Mouse (Mus musculus) heart, embryonic 16.5 days (tissue): ENCODE data around the gene Ppm1h. TPM values are rescaled to one million over a fixed set of nuclear protein-coding genes. Genes with fewer than 3 reads are reported as not detected.

Source experiments
- ATAC-seq: fragments of 200-750 bp; cut with Nextera tagmentation; replicated peaks from 2 replicates; pipeline ENCODE4 v1.8.0; 2017; ENCODE audit warnings: moderate number of reproducible peaks; ENCODE audit not compliant: insufficient read depth, low FRiP score; ENCODE audit errors: extremely low read depth
- H3K27ac ChIP-seq: fragments of 300-500 bp; sonication (generic); 2 replicates; pipeline ENCODE4 v1.5.1; 2014; ENCODE audit warnings: mild to moderate bottlenecking, low read length, control low read depth, moderate library complexity
- H3K27me3 ChIP-seq: fragments of 300-500 bp; sonication (generic); 2 replicates; pipeline ENCODE4 v1.6.1; 2014; ENCODE audit warnings: low read length, mixed read lengths; ENCODE audit not compliant: control insufficient read depth, insufficient read depth
- H3K36me3 ChIP-seq: fragments of 300-500 bp; sonication (generic); 2 replicates; pipeline ENCODE4 v1.6.1; 2014; ENCODE audit not compliant: control insufficient read depth, insufficient read depth
- H3K4me1 ChIP-seq: fragments of 300-500 bp; sonication (generic); 2 replicates; pipeline ENCODE4 v1.6.1; 2014; ENCODE audit warnings: low read length, mixed read lengths; ENCODE audit not compliant: control insufficient read depth, insufficient read depth
- H3K4me2 ChIP-seq: fragments of 300-500 bp; sonication (generic); 2 replicates; pipeline ENCODE4 v1.6.1; 2014; ENCODE audit warnings: low read depth, mild to moderate bottlenecking, control low read depth, low read length
- H3K4me3 ChIP-seq: fragments of 300-500 bp; sonication (generic); 2 replicates; pipeline ENCODE4 v1.5.1; 2014; ENCODE audit warnings: mild to moderate bottlenecking, control low read depth, low read length
- H3K9ac ChIP-seq: fragments of 300-500 bp; sonication (generic); 2 replicates; pipeline ENCODE4 v1.6.1; 2014; ENCODE audit warnings: low read length, control low read depth
- H3K9me3 ChIP-seq: fragments of 300-500 bp; sonication (generic); replicated peaks from 2 replicates; pipeline ENCODE4 v1.6.1; 2016; ENCODE audit warnings: low read length; ENCODE audit not compliant: control insufficient read depth
- WGBS: fragments of 180-500 bp; shearing (Covaris S2); extraction: QIAGEN DNeasy Blood & Tissue Kit; methylation state at CpG from one replicate; pipeline ENCODE4 v1.1.7; 2014; 5-methylcytosine and 5-hydroxymethylcytosine counted together
- polyA plus RNA-seq: library from polyadenylated mRNA; unstranded; fragments of >200 nt; fragmentation: Nextera tagmentation; extraction: Ambion mirVana; gene quantifications from 2 replicates; pipeline ENCODE4 v1.2.1, GENCODE M21; 2015

The Ppm1h gene
- polyA plus RNA-seq, 1 experiment from 2014 or later: 9.4 TPM

DNA sequence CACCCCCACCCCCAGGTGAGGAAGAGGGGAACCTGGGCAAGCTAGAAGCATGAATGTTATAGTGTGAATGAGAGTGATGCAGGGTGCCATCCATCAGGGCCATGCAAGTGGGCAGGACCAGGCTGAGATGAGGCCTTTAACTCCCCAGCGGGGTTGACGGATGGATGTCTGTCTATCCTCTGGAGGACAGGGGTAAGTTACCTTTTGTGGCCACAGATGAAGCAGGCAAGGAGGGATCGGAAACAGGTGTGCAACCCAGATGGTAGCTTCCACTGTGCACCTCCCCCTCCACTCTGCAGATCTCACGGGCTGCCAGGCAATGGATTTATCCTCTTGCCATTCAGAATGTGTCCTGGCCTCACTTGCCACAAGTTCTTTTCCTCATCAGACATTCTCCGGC, 222.8 kb downstream of the Ppm1h start:
- Histone ChIP-seq H3K36me3 (no peaks in the 10 kb centered on the region), H3K9ac (no peak overlapping the region), H3K9me3 (no peaks in the 10 kb centered on the region), H3K27me3 (no peaks in the 10 kb centered on the region), H3K27ac (no peak overlapping the region), H3K4me1 (no peaks in the 10 kb centered on the region), H3K4me3 (no peak overlapping the region), H3K4me2 (no peak overlapping the region)
- 84% methylated on average over 5 of the region's 5 CpGs for WGBS
- peak; percentile 28; the same call in 1 of the 2 replicates for ATAC-seq

DNA sequence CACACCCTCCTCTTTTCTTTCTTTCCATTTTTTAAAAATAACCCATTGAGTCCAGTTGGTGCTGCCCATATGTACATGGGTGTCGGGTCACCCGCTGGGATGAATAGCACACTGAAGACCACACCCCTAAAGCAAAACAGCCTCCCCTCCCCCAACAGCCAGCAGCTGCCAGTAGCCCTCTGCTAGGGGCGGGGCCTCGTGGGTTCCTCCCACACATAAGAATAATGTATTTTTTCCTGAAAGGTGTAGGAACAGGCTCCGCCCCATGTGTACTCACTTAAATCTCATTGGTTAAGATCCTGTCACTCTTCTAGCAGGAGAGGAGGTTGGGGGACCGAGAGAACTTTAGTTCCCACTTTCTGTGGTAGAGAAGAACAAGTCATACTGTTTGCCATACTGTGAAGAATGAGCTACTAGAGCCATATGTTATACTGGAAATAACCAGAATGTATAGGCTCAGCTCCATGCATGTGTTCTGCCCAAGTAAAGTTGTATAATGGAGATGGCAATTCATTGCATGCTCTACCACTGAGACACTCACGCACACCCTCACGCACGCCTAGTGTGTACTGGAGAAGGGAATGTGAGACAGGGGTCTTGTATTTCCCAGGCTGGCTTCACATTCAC, 231.0 kb downstream of the Ppm1h start:
- peaks cover 11% of the 10 kb centered on the region for H3K4me1 ChIP-seq
- H3K36me3 ChIP-seq: no peaks in the 10 kb centered on the region
- 80% methylated on average over 9 of the region's 9 CpGs for WGBS
- H3K9ac ChIP-seq: no peak overlapping the region
- no peak overlapping the region for H3K27ac ChIP-seq
- no peak overlapping the region for H3K4me3 ChIP-seq
- no peak overlapping the region for H3K4me2 ChIP-seq
- no peak for ATAC-seq
- H3K9me3 ChIP-seq: no peaks in the 10 kb centered on the region
- no peaks in the 10 kb centered on the region for H3K27me3 ChIP-seq

DNA sequence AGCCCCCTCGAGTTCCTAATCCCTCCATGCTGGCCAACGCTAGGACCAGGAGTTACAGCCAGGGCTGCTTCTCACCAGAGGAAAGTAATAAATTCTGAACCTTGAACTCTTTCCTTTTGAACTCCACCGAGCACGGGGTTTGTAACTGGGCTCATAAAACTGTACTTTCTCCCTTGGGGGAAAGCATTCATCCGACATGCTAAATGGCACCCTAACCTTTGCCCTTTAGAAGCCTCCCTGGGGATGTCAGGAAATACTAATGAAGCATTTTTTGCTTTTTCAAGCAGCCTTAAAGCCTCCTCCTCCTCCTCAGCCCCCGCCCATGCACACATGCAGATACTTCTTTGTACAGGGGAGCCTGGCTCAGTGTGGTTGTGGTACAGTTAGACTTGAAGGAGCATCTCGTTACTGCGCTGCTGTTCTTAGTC, 232.2 kb downstream of the Ppm1h start:
- H3K36me3 ChIP-seq: no peaks in the 10 kb centered on the region
- no peak overlapping the region for H3K9ac ChIP-seq
- H3K4me2 ChIP-seq: no peak overlapping the region
- no peaks in the 10 kb centered on the region for H3K9me3 ChIP-seq
- 78% methylated on average over 8 of the region's 8 CpGs for WGBS
- peaks cover 11% of the 10 kb centered on the region for H3K4me1 ChIP-seq
- peak overlapping the region; percentile 67 for H3K27ac ChIP-seq
- H3K27me3 ChIP-seq: no peaks in the 10 kb centered on the region
- no peak overlapping the region for H3K4me3 ChIP-seq
- ATAC-seq: no peak

DNA sequence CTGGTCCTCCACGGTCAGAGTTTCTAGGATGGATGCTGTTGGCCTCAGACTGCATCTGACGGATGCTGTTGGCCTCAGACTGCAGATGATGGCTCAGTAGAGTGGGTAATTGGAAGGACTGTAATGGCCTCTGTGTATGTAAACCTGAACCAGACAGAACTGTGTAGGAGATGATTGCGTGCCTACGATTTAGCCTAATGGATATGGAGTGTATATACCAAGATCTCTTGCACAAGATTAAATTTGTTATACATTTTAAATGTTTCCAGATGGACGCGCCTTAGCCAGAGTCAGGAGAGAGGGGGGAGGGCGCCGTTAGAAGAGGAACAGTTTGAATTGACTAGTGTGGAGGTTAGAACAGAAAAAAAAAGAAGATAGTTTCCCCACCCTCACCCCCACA, 233.1 kb downstream of the Ppm1h start:
- peak overlapping the region; percentile 25 for H3K4me2 ChIP-seq

DNA sequence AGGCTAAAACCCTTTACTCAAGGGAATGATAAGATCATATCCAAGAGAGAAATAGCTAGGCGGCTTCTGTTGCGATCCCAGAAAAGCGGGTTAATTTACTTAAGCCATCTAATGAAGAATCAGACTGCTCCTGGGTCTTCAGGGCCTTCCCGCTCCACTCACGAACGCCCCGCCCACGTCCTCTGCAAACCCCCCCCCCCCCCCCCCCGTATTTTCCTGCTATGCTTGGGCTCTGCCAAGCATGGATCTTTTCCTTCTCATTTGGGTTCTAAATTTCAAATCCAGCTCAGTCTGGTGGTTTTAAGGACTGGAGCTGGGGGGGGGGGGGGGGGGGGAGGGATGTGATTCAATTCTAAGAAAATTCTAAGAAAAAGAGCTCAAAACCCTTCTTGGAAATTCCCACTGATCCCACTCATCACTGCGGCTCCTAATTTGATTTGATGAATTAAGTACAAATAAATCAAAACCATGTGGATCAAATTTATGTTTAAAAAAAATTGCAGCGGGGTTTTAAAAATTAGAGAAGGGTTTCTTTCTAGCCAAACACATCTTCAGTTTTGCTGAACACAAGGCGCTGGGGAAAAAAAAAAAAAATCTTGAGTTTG, 233.6 kb downstream of the Ppm1h start:
- Histone ChIP-seq H3K4me1 (peaks cover 11% of the 10 kb centered on the region), H3K36me3 (no peaks in the 10 kb centered on the region), H3K9ac (no peak overlapping the region; the same call in 1 of the 2 replicates), H3K9me3 (no peaks in the 10 kb centered on the region), H3K4me2 (peak overlapping the region; percentile 41), H3K27me3 (no peaks in the 10 kb centered on the region), H3K4me3 (peak overlapping the region; percentile 19; the same call in 1 of the 2 replicates), H3K27ac (peak overlapping the region; percentile 75)
- ATAC-seq: no peak
- WGBS: 55% methylated on average over 11 of the region's 12 CpGs

More for the DNA sequence above, 233.1 kb downstream of the Ppm1h start:
- no peaks in the 10 kb centered on the region for H3K9me3 ChIP-seq
- H3K9ac ChIP-seq: no peak overlapping the region
- WGBS: 74% methylated on average over 8 of the region's 8 CpGs
- peaks cover 11% of the 10 kb centered on the region for H3K4me1 ChIP-seq
- H3K36me3 ChIP-seq: no peaks in the 10 kb centered on the region
- ATAC-seq: no peak
- no peak overlapping the region for H3K4me3 ChIP-seq
- H3K27ac ChIP-seq: peak overlapping the region; percentile 67
- H3K27me3 ChIP-seq: no peaks in the 10 kb centered on the region

DNA sequence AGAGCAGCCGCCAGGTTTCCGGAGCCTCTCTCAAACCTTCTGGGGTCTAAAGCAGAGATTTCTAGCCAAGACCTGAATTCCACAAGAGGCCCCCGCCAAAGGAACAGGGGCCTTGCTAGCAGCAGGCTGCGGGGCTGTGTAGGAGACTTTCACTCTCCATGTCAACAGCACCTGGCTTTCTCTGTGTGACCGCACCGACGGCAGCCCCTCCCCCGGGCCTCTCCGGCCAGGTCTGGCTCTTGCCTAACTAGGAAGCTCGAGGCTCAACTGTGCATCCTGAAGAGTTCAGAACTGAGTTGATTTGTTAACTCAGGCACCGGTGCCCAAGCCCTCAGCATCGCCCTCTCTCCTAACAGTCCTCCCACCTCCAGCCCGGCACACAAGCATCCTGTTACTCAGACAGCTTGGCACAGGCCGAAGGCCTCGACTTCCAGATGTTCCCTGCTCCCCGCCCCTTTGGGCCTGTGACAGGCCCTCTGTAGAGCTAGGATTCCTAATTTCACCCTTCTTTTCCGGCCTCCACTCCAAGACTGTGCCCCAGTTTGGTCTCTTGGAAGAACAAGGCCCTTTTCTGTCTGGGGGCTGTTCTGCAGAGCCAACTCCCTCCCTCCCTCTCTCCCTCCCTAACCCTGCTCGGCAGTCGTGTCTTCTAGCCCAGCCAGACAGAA, 234.3 kb downstream of the Ppm1h start:
- Histone ChIP-seq H3K4me1 (peaks cover 11% of the 10 kb centered on the region), H3K9me3 (no peaks in the 10 kb centered on the region), H3K9ac (peak overlapping the region; percentile 11; the same call in 1 of the 2 replicates), H3K27me3 (no peaks in the 10 kb centered on the region), H3K27ac (peak overlapping the region; percentile 75), H3K36me3 (no peaks in the 10 kb centered on the region), H3K4me3 (peak overlapping the region; percentile 19; the same call in 1 of the 2 replicates), H3K4me2 (peak overlapping the region; percentile 41; the same call in 1 of the 2 replicates)
- peak; percentile 81 for ATAC-seq
- 17% methylated on average over 19 of the region's 19 CpGs for WGBS

DNA sequence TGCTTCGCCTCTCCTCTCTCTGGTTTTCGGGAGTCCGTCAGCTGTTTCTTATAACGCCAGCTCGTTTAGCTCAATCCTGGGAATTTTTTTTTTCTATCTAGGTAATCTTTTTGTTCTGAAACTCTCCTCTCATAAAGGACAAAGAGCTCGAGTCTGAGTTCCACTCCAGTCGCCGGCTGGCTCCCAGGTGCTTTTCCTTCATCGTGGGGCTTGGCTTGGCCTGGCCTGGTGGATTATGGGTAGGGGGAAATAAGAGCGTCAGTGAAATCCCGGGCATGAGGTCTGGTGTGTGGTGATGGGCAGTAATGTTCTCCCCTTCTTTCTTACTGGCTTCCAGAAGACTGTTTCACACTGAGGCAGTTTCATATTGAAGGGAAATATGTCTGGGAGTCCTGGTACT, 234.8 kb downstream of the Ppm1h start:
- no peak for ATAC-seq
- Histone ChIP-seq H3K4me1 (peaks cover 11% of the 10 kb centered on the region), H3K4me3 (no peak overlapping the region), H3K4me2 (peak overlapping the region; percentile 41; the same call in 1 of the 2 replicates), H3K27me3 (no peaks in the 10 kb centered on the region), H3K9me3 (no peaks in the 10 kb centered on the region), H3K36me3 (no peaks in the 10 kb centered on the region), H3K9ac (0 out of 2 replicates have a peak overlapping the region, but pooled peaks have one; percentile 11), H3K27ac (peak overlapping the region; percentile 75)
- WGBS: 57% methylated on average over 11 of the region's 11 CpGs

DNA sequence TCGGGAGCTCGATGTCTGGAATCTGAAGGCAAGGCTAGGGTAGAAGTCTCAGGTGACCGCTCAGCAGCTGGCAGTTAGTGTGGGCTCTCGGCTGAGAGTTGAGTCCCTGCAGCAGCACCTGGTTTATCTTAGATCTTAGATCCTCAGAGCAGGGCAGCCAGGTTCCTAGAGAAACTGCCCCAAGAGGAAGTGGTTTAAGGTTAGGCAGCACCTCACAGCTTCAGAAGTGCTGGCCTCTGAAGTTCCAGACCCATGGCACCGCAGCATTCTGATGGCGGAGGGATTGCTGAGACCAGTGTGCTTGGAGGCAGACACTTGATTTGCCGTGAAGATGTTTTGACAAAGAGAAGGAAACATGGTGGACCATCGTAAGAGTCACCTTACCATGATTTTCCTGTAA, 237.3 kb downstream of the Ppm1h start:
- Histone ChIP-seq H3K4me1 (peaks cover 11% of the 10 kb centered on the region), H3K9ac (no peak overlapping the region), H3K27me3 (no peaks in the 10 kb centered on the region), H3K4me3 (no peak overlapping the region), H3K9me3 (no peaks in the 10 kb centered on the region), H3K36me3 (no peaks in the 10 kb centered on the region), H3K27ac (no peak overlapping the region), H3K4me2 (no peak overlapping the region)
- ATAC-seq: no peak
- WGBS: 75% methylated on average over 8 of the region's 8 CpGs
